Mouse (Mus musculus): ENCODE measurements around the gene F11r. TPM values are rescaled to one million over a fixed set of nuclear protein-coding genes. Genes with fewer than 3 reads are reported as not detected.

The F11r gene
- polyA plus RNA-seq, 1 experiment from 2014 or later = 10.5 TPM

DNA sequence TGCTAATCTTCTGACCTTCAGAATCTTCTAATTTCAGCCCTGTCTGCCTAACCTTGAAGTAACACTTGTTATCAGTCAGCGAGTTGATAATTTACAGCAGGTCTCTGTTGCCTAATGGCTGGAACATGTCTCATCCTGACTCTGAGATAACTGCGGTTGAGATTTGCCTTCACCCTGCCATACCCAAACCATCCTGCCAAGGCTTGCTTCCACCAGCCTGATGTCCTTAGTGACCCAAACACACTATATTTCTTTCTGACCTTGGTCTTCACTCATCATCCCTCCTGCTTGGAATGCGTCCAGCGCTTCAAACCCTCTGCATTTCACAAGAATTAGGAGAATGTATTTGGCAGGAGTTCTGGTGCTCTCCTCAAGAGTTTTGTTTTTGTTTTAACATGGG lies 12.2 kb upstream of the F11r start:
- Histone ChIP-seq H3K27me3 (ENCODE audit: control insufficient read depth, insufficient read depth, low read depth, low read length) (no peaks in the 10 kb centered on the region), H3K9me3 (replicated peaks; ENCODE audit: control insufficient read depth, low read length, poor library complexity, severe bottlenecking) (no peaks in the 10 kb centered on the region), H3K4me1 (ENCODE audit: control insufficient read depth, insufficient read depth, low read length) (no peaks in the 10 kb centered on the region), H3K27ac (ENCODE audit: low read length) (no peak overlapping the region), H3K4me2 (ENCODE audit: low read length) (no peak overlapping the region), H3K36me3 (ENCODE audit: control insufficient read depth, insufficient read depth, low read length) (0 out of 2 replicates have a peak, but pooled peaks cover under 1% of the 10 kb centered on the region), H3K4me3 (ENCODE audit: low read depth, low read length) (no peak overlapping the region), H3K9ac (ENCODE audit: low read depth, low read length) (no peak overlapping the region)
- WGBS = 93% methylated on average over 4 of the region's 4 CpGs
- ATAC-seq = no peak

DNA sequence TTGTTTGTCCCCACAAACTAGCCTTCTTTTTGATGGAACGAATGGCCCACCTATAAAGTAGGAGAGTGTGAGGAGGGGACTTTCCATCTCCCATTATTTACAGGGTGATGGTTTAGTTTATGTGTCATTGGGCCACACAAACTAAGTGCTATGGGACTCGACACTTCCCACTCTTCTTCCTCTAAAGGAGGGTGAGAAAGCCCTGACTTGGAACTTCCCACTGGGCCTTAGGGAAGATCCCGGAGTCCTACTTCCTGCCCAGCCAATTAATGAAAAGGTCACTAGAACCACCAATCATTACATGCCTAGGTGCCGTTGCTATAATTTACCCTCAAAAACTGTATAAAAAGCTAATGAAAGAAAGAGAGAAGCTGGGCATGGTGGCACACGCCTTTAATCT lies 5.2 kb upstream of the F11r start:
- no peak overlapping the region for H3K4me2 ChIP-seq (ENCODE audit: low read length)
- no peak overlapping the region for H3K9ac ChIP-seq (ENCODE audit: low read depth, low read length)
- H3K27ac ChIP-seq (ENCODE audit: low read length) = no peak overlapping the region
- H3K27me3 ChIP-seq (ENCODE audit: control insufficient read depth, insufficient read depth, low read depth, low read length) = peaks cover 9% of the 10 kb centered on the region
- WGBS = 88% methylated on average over 5 of the region's 5 CpGs
- ATAC-seq = no peak
- H3K36me3 ChIP-seq (ENCODE audit: control insufficient read depth, insufficient read depth, low read length) = no peaks in the 10 kb centered on the region
- no peaks in the 10 kb centered on the region for H3K9me3 ChIP-seq (replicated peaks; ENCODE audit: control insufficient read depth, low read length, poor library complexity, severe bottlenecking)
- no peak overlapping the region for H3K4me3 ChIP-seq (ENCODE audit: low read depth, low read length)
- 0 out of 2 replicates have a peak, but pooled peaks cover under 1% of the 10 kb centered on the region for H3K4me1 ChIP-seq (ENCODE audit: control insufficient read depth, insufficient read depth, low read length)

GRCm38 (mm10) chr1:171435288-171435814 lies 2.0 kb upstream of the F11r start:
- Histone ChIP-seq H3K27me3 (ENCODE audit: control insufficient read depth, insufficient read depth, low read depth, low read length) (peaks cover 31% of the 10 kb centered on the region), H3K9me3 (replicated peaks; ENCODE audit: control insufficient read depth, low read length, poor library complexity, severe bottlenecking) (no peaks in the 10 kb centered on the region), H3K36me3 (ENCODE audit: control insufficient read depth, insufficient read depth, low read length) (no peaks in the 10 kb centered on the region), H3K27ac (ENCODE audit: low read length) (no peak overlapping the region), H3K9ac (ENCODE audit: low read depth, low read length) (no peak overlapping the region), H3K4me1 (ENCODE audit: control insufficient read depth, insufficient read depth, low read length) (0 out of 2 replicates have a peak, but pooled peaks cover 3% of the 10 kb centered on the region), H3K4me2 (ENCODE audit: low read length) (no peak overlapping the region), H3K4me3 (ENCODE audit: low read depth, low read length) (no peak overlapping the region)
- no peak for ATAC-seq
- WGBS = 74% methylated on average over 7 of the region's 7 CpGs

- no peak overlapping the region for H3K27ac ChIP-seq (ENCODE audit: low read length)
- peaks cover 31% of the 10 kb centered on the region for H3K27me3 ChIP-seq (ENCODE audit: control insufficient read depth, insufficient read depth, low read depth, low read length)
- 0 out of 2 replicates have a peak, but pooled peaks cover 3% of the 10 kb centered on the region for H3K4me1 ChIP-seq (ENCODE audit: control insufficient read depth, insufficient read depth, low read length)
- H3K36me3 ChIP-seq (ENCODE audit: control insufficient read depth, insufficient read depth, low read length) = no peaks in the 10 kb centered on the region
- no peak overlapping the region for H3K9ac ChIP-seq (ENCODE audit: low read depth, low read length)
- H3K9me3 ChIP-seq (replicated peaks; ENCODE audit: control insufficient read depth, low read length, poor library complexity, severe bottlenecking) = no peaks in the 10 kb centered on the region
- H3K4me3 ChIP-seq (ENCODE audit: low read depth, low read length) = no peak overlapping the region
- no peak for ATAC-seq
- H3K4me2 ChIP-seq (ENCODE audit: low read length) = no peak overlapping the region
- WGBS = 70% methylated on average over 1 of the region's 1 CpGs
Observed at GRCm38 (mm10) chr1:171435974-171436373, 1.4 kb upstream of the F11r start.

DNA sequence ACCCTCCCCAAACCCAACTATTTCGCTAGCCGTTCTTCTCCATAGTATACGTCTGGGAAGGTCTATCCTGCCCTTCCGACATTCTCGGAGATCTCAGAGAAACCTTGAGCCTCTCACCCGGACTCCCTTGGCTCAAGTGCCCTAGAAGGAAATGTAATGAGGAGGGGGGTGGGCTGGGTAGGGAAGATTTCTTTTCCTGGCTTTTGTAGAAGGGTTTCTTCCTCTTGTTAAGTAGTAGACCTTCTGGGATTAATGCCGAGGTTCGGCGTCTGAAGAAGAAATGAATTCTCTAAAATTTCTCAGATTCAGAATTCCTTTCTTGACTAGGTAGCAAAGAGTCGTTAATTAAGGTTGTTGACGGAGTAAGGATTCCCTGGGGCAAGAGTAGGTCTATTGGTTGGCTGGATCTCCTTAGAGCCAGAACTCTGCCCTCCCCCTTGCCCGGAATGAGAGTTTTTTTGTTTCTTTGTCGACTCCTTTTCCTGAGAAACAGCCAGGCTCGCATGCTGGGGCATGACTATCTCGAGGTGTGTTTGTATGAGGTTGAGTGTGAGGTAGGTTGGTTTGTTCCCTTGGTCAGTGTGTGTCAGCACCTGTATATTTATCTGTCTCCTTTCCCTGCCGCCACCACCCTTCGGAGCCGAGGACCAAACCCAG lies 807 bp downstream of the F11r start:
- 8% methylated on average over 18 of the region's 18 CpGs for WGBS
- H3K36me3 ChIP-seq (ENCODE audit: control insufficient read depth, insufficient read depth, low read length) = no peaks in the 10 kb centered on the region
- H3K9ac ChIP-seq (ENCODE audit: low read depth, low read length) = no peak overlapping the region
- peak overlapping the region; percentile 34 for H3K4me3 ChIP-seq (ENCODE audit: low read depth, low read length)
- 0 out of 2 replicates have a peak, but pooled peaks have one; percentile 42 for ATAC-seq
- H3K4me1 ChIP-seq (ENCODE audit: control insufficient read depth, insufficient read depth, low read length) = 0 out of 2 replicates have a peak, but pooled peaks cover 3% of the 10 kb centered on the region
- H3K9me3 ChIP-seq (replicated peaks; ENCODE audit: control insufficient read depth, low read length, poor library complexity, severe bottlenecking) = no peaks in the 10 kb centered on the region
- no peak overlapping the region for H3K27ac ChIP-seq (ENCODE audit: low read length)
- peak overlapping the region; percentile 54 for H3K4me2 ChIP-seq (ENCODE audit: low read length)
- peaks cover 31% of the 10 kb centered on the region for H3K27me3 ChIP-seq (ENCODE audit: control insufficient read depth, insufficient read depth, low read depth, low read length)

DNA sequence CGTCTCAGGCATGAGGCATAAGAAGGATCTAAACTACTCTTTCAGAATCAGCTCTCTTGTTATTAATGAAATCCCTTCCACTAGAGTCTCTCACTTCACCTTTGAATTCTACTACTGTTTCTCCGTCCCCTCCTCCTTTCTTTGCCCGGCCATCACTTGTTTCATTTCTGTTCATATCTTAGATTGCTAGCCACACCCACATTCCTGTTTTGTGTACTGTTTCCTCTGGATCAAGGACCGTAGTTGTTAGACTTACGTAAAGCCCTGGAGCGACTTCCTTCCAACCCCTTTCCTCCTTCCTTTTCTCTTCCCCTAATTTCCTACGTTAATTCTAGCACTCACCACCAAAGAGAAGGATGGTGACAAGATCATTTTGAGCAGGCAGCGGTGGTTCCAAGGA lies 1.7 kb downstream of the F11r start:
- Histone ChIP-seq H3K36me3 (ENCODE audit: control insufficient read depth, insufficient read depth, low read length) (no peaks in the 10 kb centered on the region), H3K4me1 (ENCODE audit: control insufficient read depth, insufficient read depth, low read length) (0 out of 2 replicates have a peak, but pooled peaks cover 3% of the 10 kb centered on the region), H3K4me3 (ENCODE audit: low read depth, low read length) (no peak overlapping the region), H3K27me3 (ENCODE audit: control insufficient read depth, insufficient read depth, low read depth, low read length) (peaks cover 31% of the 10 kb centered on the region), H3K9ac (ENCODE audit: low read depth, low read length) (no peak overlapping the region), H3K4me2 (ENCODE audit: low read length) (no peak overlapping the region; the same call in 1 of the 2 replicates), H3K27ac (ENCODE audit: low read length) (no peak overlapping the region), H3K9me3 (replicated peaks; ENCODE audit: control insufficient read depth, low read length, poor library complexity, severe bottlenecking) (no peaks in the 10 kb centered on the region)
- 63% methylated on average over 8 of the region's 8 CpGs for WGBS
- no peak for ATAC-seq

GRCm38 (mm10) chr1:171440025-171440725 lies 2.8 kb downstream of the F11r start:
- Histone ChIP-seq H3K27ac (ENCODE audit: low read length) (0 out of 2 replicates have a peak overlapping the region, but pooled peaks have one; percentile 13), H3K4me2 (ENCODE audit: low read length) (no peak overlapping the region), H3K27me3 (ENCODE audit: control insufficient read depth, insufficient read depth, low read depth, low read length) (peaks cover 31% of the 10 kb centered on the region), H3K4me1 (ENCODE audit: control insufficient read depth, insufficient read depth, low read length) (0 out of 2 replicates have a peak, but pooled peaks cover 3% of the 10 kb centered on the region), H3K9ac (ENCODE audit: low read depth, low read length) (no peak overlapping the region), H3K9me3 (replicated peaks; ENCODE audit: control insufficient read depth, low read length, poor library complexity, severe bottlenecking) (no peaks in the 10 kb centered on the region), H3K36me3 (ENCODE audit: control insufficient read depth, insufficient read depth, low read length) (no peaks in the 10 kb centered on the region), H3K4me3 (ENCODE audit: low read depth, low read length) (no peak overlapping the region)
- no peak for ATAC-seq
- WGBS = 60% methylated on average over 9 of the region's 9 CpGs

- Histone ChIP-seq H3K27ac (ENCODE audit: low read length) (no peak overlapping the region), H3K9ac (ENCODE audit: low read depth, low read length) (no peak overlapping the region), H3K27me3 (ENCODE audit: control insufficient read depth, insufficient read depth, low read depth, low read length) (peaks cover 26% of the 10 kb centered on the region), H3K4me3 (ENCODE audit: low read depth, low read length) (no peak overlapping the region), H3K36me3 (ENCODE audit: control insufficient read depth, insufficient read depth, low read length) (no peaks in the 10 kb centered on the region), H3K4me1 (ENCODE audit: control insufficient read depth, insufficient read depth, low read length) (0 out of 2 replicates have a peak, but pooled peaks cover 3% of the 10 kb centered on the region), H3K4me2 (ENCODE audit: low read length) (no peak overlapping the region), H3K9me3 (replicated peaks; ENCODE audit: control insufficient read depth, low read length, poor library complexity, severe bottlenecking) (no peaks in the 10 kb centered on the region)
- no peak for ATAC-seq
- 64% methylated on average over 7 of the region's 7 CpGs for WGBS
Observed at GRCm38 (mm10) chr1:171441466-171442412, 4.4 kb downstream of the F11r start.

All from midbrain, embryonic 16.5 days (tissue).